Mouse (Mus musculus) B cell, adult (primary cell): Measurements from ENCODE around the gene Fyco1. TPM values are rescaled to one million over a fixed set of nuclear protein-coding genes. Genes with fewer than 3 reads are reported as not detected.

Source experiments
- total RNA-seq: library from RNA; stranded (reverse); gene quantifications from 4 replicates; pipeline ENCODE4 v1.2.4, GENCODE M21; 2023; ENCODE audit not compliant: inconsistent age

Fyco1 gene
- total RNA-seq, result 37.9 to 46.3 TPM (median 41.0 TPM) in 4 replicates

GRCm38 (mm10) chr9:123851713-123852448 is at the start of gene Fyco1:
Gene Fyco1, minus strand, starts transcription at chr9:123851899.

GRCm38 (mm10) chr9:123861929-123862328 is 10.2 kb upstream of the Fyco1 start, which contains the start of gene Xcr1:
Gene Xcr1, minus strand, starts transcription at chr9:123862029.

GRCm38 (mm10) chr9:123806267-123806666 is 45.4 kb downstream of the Fyco1 start, which contains the start of gene Cxcr6:
Gene Cxcr6, plus strand, starts transcription at chr9:123806475.

Other genes starting within 250 kb of the Fyco1 start
- not detected in 4 replicates for gene Slc6a20b, start 219.3 kb downstream of the Fyco1 start, total RNA-seq
- gene Ccr9, start 173.5 kb downstream of the Fyco1 start, total RNA-seq, result 0.58 to 1.3 TPM (median 1.2 TPM) in 4 replicates
- gene Slc6a20a, start 173.0 kb downstream of the Fyco1 start, total RNA-seq, result not detected in 4 replicates
- gene Lztfl1, start 134.2 kb downstream of the Fyco1 start, total RNA-seq, result 197 to 249 TPM (median 240 TPM) in 4 replicates
- 0.27 TPM in 1 of 4 replicates, not detected in the others for gene Cxcr6, start 45.4 kb downstream of the Fyco1 start, total RNA-seq
- 0.10 to 0.22 TPM in 2 of 4 replicates, not detected in the others for gene Xcr1, start 10.1 kb upstream of the Fyco1 start, total RNA-seq
- gene Ccr1, start 116.8 kb upstream of the Fyco1 start, total RNA-seq, result 1.6 to 2.8 TPM (median 2.3 TPM) in 4 replicates
- not detected in 4 replicates for gene Ccr1l1, start 126.5 kb upstream of the Fyco1 start, total RNA-seq
- gene Ccr3, start 170.1 kb upstream of the Fyco1 start, total RNA-seq, result 0.74 to 1.6 TPM (median 1.0 TPM) in 4 replicates